Mouse (Mus musculus) adrenal gland, postnatal 10 days (tissue): ENCODE results near the gene Pecam1. TPM values are rescaled to one million over a fixed set of nuclear protein-coding genes. Genes with fewer than 3 reads are reported as not detected.
A peak's percentile ranks its signal among the peaks of the same experiment; 100 is the strongest.
"Not testable (repeated sequence)": the region's sequence is repeated elsewhere in the genome, so short reads cannot be mapped to it uniquely, and the experiment has no call there.

Source experiments
- DNase-seq: peaks from one replicate; pipeline ENCODE4 v3.0.0; 2021; ENCODE audit warnings: mixed read lengths
- microRNA-seq: library from miRNA; unstranded; fragments of <30 nt; microRNA quantifications from one replicate; pipeline ENCODE4 v1.2.0, GENCODE M21; 2021
- total RNA-seq, 2 experiments: library from RNA; stranded (reverse); gene quantifications; 2 replicates each; pipeline ENCODE4 v1.2.3; 2021

Pecam1 gene
- total RNA-seq, 2 experiments from 2014 or later, result 131 to 146 TPM

GRCm38 (mm10) chr11:106625577-106625976 lies 124.9 kb downstream of the Pecam1 start:
- DNase-seq, result no peak

- peak; percentile 41 for DNase-seq
Measured at GRCm38 (mm10) chr11:106623629-106624028, 126.8 kb downstream of the Pecam1 start.

- no peak for DNase-seq
Measured at GRCm38 (mm10) chr11:106622056-106622455, 128.4 kb downstream of the Pecam1 start.

- not testable (repeated sequence) for DNase-seq
Measured at GRCm38 (mm10) chr11:106618768-106619167, 131.7 kb downstream of the Pecam1 start.

- no peak for DNase-seq
Measured at GRCm38 (mm10) chr11:106617821-106618580, 132.4 kb downstream of the Pecam1 start.

GRCm38 (mm10) chr11:106615561-106615960 lies 134.9 kb downstream of the Pecam1 start:
- DNase-seq, result no peak

DNA sequence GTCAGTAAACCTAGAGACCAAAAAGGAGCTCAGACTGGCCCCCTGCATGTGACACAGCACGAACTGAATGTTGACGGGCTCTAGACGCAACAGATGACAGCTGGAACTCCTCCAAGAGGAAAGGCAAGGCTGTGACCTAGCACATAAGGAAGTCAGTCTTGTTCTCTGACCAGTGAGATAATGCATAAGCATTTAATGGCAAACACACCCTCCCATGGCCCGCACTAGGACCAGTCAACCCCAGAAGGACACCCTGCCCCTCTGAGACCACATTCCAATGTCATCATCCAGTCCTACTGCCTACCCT lies 136.1 kb downstream of the Pecam1 start:
- no peak for DNase-seq

DNA sequence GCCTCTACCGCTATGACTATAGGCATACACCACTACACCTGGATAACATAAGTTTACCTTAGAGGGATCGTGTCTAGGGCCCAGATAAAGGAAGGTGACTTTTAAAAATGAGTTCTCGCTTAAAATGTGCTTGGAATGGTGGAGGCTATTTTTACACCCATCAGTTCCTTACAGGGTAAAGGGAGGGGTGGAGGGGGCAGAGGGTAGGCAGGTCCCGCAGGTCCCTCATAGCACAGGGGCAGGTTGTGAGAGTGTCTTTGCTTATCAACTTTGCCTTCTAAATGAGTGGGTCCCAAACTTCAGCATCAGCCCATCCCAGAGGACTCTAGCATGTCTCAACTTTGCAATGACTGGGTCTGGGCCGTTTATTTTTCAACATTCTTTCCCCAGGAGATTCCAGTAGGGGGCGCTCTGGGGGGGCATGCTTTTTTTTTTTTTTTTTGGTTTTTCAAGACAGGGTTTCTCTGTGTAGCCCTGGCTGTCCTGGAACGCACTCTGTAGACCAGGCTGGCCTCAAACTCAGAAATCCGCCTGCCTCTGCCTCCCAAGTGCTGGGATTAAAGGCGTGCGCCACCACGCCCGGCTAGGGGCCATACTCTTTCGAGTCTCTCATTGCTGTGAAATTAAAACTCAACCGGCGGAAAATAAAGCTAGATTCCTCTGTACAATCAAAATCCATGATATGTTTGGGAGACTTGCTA lies 136.6 kb downstream of the Pecam1 start:
- no peak for DNase-seq

GRCm38 (mm10) chr11:106612961-106613637 lies 137.3 kb downstream of the Pecam1 start, which contains the start of gene Tex2:
Tex2 (minus strand) TSS chr11:106613423.
- DNase-seq, result peak; percentile 98

- DNase-seq, result peak; percentile 65
Measured at GRCm38 (mm10) chr11:106612209-106612960, 138.0 kb downstream of the Pecam1 start.

DNA sequence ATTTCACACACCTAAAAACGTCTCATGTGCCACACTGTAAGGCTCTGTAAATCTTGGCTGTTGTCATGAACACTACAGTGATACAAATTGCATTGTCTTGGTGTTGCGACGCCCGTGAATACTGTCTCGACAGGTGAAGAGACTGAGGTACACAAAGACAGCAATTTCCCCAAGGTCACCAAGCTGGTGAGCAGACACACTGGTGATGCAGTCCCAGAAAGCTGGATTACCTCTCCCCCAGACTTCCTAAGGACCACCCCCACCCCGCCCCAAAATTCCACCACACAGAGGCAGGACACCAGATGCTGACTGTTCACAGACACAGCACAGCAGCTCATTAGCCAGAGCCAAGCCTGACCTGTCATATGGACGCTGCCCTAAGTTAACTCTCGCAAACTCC lies 140.7 kb downstream of the Pecam1 start:
- no peak for DNase-seq

DNA sequence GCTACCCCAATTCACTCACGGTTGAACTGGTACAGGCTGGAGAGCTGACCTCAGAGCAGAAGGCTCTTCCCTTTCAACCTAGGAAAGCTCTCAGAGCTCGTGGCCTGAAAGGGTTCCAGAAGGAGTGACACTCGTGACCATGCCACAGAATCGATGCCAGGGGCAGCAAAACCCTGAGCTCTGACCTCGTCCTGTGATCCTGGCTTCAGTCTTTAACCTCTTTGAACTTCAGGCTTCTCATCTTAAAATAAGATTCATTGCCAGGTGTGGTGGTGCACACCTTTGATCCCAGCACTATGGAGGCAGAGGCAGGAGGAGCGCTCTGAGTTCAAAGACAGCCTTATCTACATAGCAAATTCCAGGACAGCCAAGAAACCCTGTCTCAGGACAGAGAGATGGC lies 143.1 kb downstream of the Pecam1 start:
- no peak for DNase-seq

DNA sequence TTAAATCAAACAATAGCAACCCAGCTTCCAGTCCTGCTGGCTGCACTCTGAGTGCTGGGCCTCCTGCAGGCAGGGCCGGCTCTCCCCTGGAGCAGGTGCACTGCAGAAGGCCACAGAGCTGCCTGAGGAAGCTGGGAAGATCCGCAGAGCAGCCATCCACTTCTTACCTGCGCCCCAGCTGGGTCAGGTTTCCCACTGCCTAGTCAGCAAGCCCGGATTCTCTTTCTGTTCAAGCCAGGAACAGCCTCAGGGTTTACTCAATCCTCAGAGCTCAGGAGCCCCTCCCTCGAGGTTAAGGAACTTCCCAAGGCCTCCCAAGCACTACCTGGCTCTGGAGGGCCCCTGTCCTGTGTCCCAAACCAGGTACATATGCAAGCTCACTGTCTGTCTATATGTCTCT lies 144.4 kb downstream of the Pecam1 start:
- DNase-seq, result no peak

Small RNA genes lying within 50 kb of the gene (microRNA-seq; reads per million reads assigned to microRNA genes)
- gene Gm25994 (not detected), gene Mir3064 (12.9 reads per million, percentile 22 among the genes with 10 or more reads in this experiment)

Other genes starting within 250 kb of the Pecam1 start
- 10 to 100 TPM; 38.4 to 40.0 TPM for gene Tex2, start 137.2 kb downstream of the Pecam1 start, total RNA-seq
- 1 to 10 TPM; 1.1 to 1.6 TPM for gene Milr1, start 598 bp upstream of the Pecam1 start, total RNA-seq
- 1 to 10 TPM; 6.5 to 8.5 TPM for gene Polg2, start 28.9 kb upstream of the Pecam1 start, total RNA-seq
- gene Ddx5, start 38.6 kb upstream of the Pecam1 start, total RNA-seq, result 100 to 1,000 TPM; 611 to 691 TPM
- 10 to 100 TPM in 1 of 2 experiments, 1 to 10 TPM in 1; 6.2 to 13.0 TPM for gene Cep95, start 38.6 kb upstream of the Pecam1 start, total RNA-seq
- gene Smurf2, start 170.1 kb upstream of the Pecam1 start, total RNA-seq, result 10 to 100 TPM; 37.5 to 37.9 TPM
- 10 to 100 TPM; 45.3 to 46.7 TPM for gene Kpna2, start 248.9 kb upstream of the Pecam1 start, total RNA-seq